Mouse (Mus musculus) G1E (cell line): ENCODE results near the gene Kcnt1. TPM values are rescaled to one million over a fixed set of nuclear protein-coding genes. Genes with fewer than 3 reads are reported as not detected.

Experiments
- ATAC-seq: 2 replicates; pipeline ENCODE4 v1.8.0; 2016; ENCODE audit warnings: mild to moderate bottlenecking; ENCODE audit not compliant: insufficient number of reproducible peaks, poor library complexity, low FRiP score, severe bottlenecking; ENCODE audit errors: extremely low read depth
- DNase-seq: peaks from one replicate; pipeline ENCODE4 v3.0.0; 2012; ENCODE audit warnings: low spot score
- H3K27me3 ChIP-seq: 2 replicates; pipeline ENCODE4 v1.6.1; 2012; ENCODE audit warnings: mild to moderate bottlenecking, low read length, inconsistent platforms; ENCODE audit not compliant: insufficient read depth
- H3K36me3 ChIP-seq: replicated peaks from 2 replicates; pipeline ENCODE3; 2012; ENCODE audit warnings: mild to moderate bottlenecking, inconsistent platforms
- H3K4me1 ChIP-seq: 2 replicates; pipeline ENCODE4 v1.6.1; 2012; ENCODE audit warnings: low read depth, low read length, inconsistent platforms, mixed read lengths; ENCODE audit not compliant: insufficient read depth
- H3K4me3 ChIP-seq: 2 replicates; pipeline ENCODE4 v1.5.1; 2012; ENCODE audit warnings: low read depth, mild to moderate bottlenecking, inconsistent platforms, low read length, moderate library complexity, mixed read lengths
- H3K9me3 ChIP-seq: replicated peaks from 2 replicates; pipeline ENCODE4 v1.6.1; 2012; ENCODE audit warnings: inconsistent platforms
- CTCF ChIP-seq: IDR thresholded peaks from 2 replicates; pipeline ENCODE4 v1.5.1; 2012; ENCODE audit warnings: low read depth, low read length, inconsistent platforms, mixed read lengths
- GATA1 ChIP-seq: IDR thresholded peaks from 2 replicates; pipeline ENCODE4 v1.6.1; 2012; ENCODE audit warnings: borderline replicate concordance, low read length, inconsistent platforms, mixed read lengths
- GATA2 ChIP-seq: IDR thresholded peaks from 2 replicates; pipeline ENCODE4 v1.6.1; 2012; ENCODE audit warnings: low read depth, low read length, inconsistent platforms, borderline replicate concordance
- POLR2AphosphoS5 ChIP-seq: IDR thresholded peaks from 2 replicates; pipeline ENCODE4 v1.6.1; 2012; ENCODE audit warnings: low read depth, low read length, inconsistent platforms; ENCODE audit not compliant: insufficient replicate concordance
- TAL1 ChIP-seq: conservative IDR thresholded peaks from 2 replicates; pipeline ENCODE4 v1.6.1; 2012; ENCODE audit warnings: low read depth, low read length, inconsistent platforms, mixed read lengths
- polyA plus RNA-seq: library from polyadenylated mRNA; stranded (reverse); fragments of >175 nt; gene quantifications from 2 replicates; pipeline ENCODE4 v1.2.3, GENCODE M21; 2012
- total RNA-seq, 2 experiments: library from RNA; stranded (forward) in 1 of 2; stranded (reverse) in 1 of 2; fragments of 200-1000 nt in 1 of 2; fragments of >200 nt in 1 of 2; fragmentation: Nextera tagmentation in 1 of 2; gene quantifications; 2 replicates each; pipeline ENCODE4 v1.2.3; 2014 to 2017

The Kcnt1 gene
- total and polyA plus RNA-seq, 3 experiments = 0.22 TPM; not detected in 2

DNA sequence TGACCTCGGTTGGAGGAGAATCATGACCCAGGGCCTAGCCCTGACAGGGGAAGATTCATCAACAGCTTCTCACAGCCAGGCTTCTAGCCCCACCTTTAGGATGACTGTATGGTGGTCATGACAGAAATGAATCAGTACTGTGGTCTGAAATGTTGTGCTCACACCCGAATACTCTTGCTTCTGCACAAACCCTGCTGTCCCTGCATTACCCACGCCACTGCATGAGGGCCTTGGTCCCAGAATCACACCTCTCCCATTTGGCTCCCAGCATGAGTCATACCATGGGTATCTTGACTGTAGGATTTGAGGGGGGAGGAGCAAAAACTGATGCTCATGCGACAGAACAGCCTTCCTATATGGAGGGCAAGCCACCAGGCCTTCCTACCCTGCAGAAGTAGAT, 50.7 kb downstream of the Kcnt1 start:
- Histone ChIP-seq H3K4me3 (no peak overlapping the region), H3K36me3 (no peaks in the 10 kb centered on the region), H3K4me1 (0 out of 2 replicates have a peak, but pooled peaks cover 3% of the 10 kb centered on the region), H3K27me3 (peaks cover 39% of the 10 kb centered on the region), H3K9me3 (no peaks in the 10 kb centered on the region)
- no peak for DNase-seq
- no peak for TF ChIP-seq POLR2AphosphoS5
- TF ChIP-seq CTCF = no peak
- no peak for TF ChIP-seq GATA2
- no peak for TF ChIP-seq TAL1
- no peak for TF ChIP-seq GATA1
- ATAC-seq = no peak

DNA sequence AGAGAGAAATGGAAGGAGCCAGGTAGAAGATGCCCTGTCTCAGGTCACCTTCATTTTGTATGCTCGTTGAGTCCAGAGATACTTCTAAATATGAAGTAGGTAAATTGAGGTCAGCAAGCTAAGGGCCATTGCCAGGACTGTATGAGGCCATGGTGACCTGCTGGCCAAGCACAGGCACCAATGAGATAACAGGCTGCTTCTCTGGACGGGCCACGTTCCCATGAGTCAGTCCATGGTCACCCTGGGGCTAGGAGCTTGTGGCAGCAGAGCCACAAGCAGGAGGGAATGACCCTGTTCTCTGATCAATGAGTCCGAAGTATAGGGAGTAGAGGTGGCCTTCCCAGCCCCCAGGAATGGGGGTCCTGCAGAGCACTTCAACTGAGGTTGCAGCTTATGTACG, 51.3 kb downstream of the Kcnt1 start:
- Histone ChIP-seq H3K9me3 (no peaks in the 10 kb centered on the region), H3K27me3 (peaks cover 37% of the 10 kb centered on the region), H3K36me3 (no peaks in the 10 kb centered on the region), H3K4me3 (no peak overlapping the region), H3K4me1 (0 out of 2 replicates have a peak, but pooled peaks cover 3% of the 10 kb centered on the region)
- no peak for ATAC-seq
- no peak for DNase-seq
- TF ChIP-seq GATA1 = no peak
- TF ChIP-seq CTCF = no peak

DNA sequence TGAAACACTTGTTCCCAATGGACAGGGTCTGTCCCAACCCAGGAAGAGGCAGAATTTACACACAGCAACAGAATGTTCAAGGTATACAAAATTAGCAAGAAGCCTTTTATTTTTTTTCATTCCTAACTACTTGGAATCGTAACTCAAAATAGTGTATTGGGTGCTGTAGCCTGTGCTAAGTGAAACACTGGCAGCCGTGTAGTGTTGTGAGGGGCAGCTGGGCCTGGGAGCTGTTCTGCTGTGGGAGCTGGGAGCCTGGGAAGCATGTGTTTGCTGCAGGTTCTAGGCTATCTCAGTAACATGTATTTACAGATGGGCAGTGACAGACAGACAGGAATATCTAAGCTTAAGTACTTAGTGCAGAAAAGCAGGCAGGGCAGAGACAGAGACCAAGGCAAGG, 54.9 kb downstream of the Kcnt1 start:
- no peak for DNase-seq
- ATAC-seq = no peak
- Histone ChIP-seq H3K27me3 (peaks cover 22% of the 10 kb centered on the region), H3K4me1 (peaks cover 3% of the 10 kb centered on the region; the same call in 1 of the 2 replicates), H3K9me3 (no peaks in the 10 kb centered on the region), H3K36me3 (peaks cover 2% of the 10 kb centered on the region), H3K4me3 (no peak overlapping the region)
- no peak for TF ChIP-seq TAL1
- no peak for TF ChIP-seq GATA1
- no peak for TF ChIP-seq CTCF
- TF ChIP-seq GATA2 = no peak
- no peak for TF ChIP-seq POLR2AphosphoS5

DNA sequence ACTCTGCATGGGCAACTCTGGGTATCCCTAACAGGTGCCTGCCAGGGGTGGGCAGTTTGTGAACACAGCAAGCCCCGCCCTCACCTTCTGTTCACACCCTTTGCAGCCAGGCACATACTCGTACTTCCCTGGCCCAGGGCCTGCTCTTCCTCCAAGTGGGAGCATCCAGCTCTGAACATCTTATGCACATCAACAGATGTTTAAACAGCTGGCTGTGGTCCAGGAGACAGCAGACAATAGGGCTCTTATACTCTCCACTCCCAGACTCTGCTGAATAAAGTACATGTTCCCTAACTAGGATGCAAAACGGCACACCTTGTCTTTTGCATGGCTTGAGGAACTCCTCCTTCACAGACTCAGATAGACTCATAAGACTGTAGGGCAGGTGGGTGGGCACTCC, 56.4 kb downstream of the Kcnt1 start:
- peaks cover 3% of the 10 kb centered on the region; the same call in 1 of the 2 replicates for H3K4me1 ChIP-seq
- no peak for DNase-seq
- no peaks in the 10 kb centered on the region for H3K9me3 ChIP-seq
- H3K27me3 ChIP-seq = peaks cover 16% of the 10 kb centered on the region
- TF ChIP-seq CTCF (no peak), TAL1 (no peak), POLR2AphosphoS5 (no peak), GATA2 (no peak), GATA1 (no peak)
- no peak overlapping the region for H3K4me3 ChIP-seq
- H3K36me3 ChIP-seq = peaks cover 14% of the 10 kb centered on the region
- no peak for ATAC-seq

DNA sequence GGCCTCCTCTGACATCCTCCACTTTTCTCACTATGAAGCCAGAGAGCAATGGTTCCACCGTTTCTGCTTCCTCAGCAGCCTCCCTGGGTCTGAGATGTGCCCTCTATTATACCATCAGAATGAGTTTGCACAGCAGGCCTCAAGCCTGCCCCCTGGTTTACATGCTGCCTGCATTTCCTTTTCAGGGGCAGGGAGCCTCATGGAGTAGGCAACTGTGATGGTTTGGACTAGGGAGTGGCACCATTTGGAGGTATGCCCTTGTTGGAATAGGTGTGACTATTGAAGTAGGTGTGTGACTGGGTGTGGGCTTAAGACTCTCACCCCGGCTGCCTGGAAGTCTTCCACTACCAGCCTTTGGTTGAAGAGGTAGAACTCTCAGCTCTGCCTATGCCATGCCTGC, 60.3 kb downstream of the Kcnt1 start:
- DNase-seq = no peak
- Histone ChIP-seq H3K4me3 (no peak overlapping the region), H3K4me1 (no peaks in the 10 kb centered on the region; the same call in 1 of the 2 replicates), H3K9me3 (no peaks in the 10 kb centered on the region), H3K27me3 (no peaks in the 10 kb centered on the region), H3K36me3 (peaks cover 51% of the 10 kb centered on the region)
- no peak for TF ChIP-seq GATA1
- no peak for TF ChIP-seq POLR2AphosphoS5
- no peak for TF ChIP-seq CTCF
- TF ChIP-seq GATA2 = no peak
- TF ChIP-seq TAL1 = no peak
- ATAC-seq = no peak

DNA sequence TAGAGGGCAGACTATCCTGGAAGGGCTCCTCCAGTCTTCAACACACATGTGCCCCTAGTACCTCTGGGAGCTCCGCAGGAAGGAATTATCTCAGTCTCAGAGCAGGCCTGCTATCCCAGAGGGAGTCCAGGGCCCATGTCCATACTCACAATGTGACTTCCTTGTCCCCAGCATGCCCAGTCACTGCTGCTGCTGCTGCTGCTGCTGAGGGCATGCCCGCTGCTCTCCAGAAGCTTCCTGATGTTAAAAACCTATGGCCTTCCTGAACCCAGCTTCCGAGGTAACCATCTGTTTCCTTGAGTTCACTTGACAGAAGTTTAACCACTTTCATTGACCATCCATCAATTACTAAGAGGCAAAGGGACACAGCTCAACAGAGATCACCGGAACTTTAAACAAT, 61.4 kb downstream of the Kcnt1 start:
- Histone ChIP-seq H3K9me3 (no peaks in the 10 kb centered on the region), H3K36me3 (peaks cover 58% of the 10 kb centered on the region), H3K4me3 (no peak overlapping the region), H3K4me1 (no peaks in the 10 kb centered on the region; the same call in 1 of the 2 replicates), H3K27me3 (no peaks in the 10 kb centered on the region)
- no peak for TF ChIP-seq GATA1
- DNase-seq = no peak
- no peak for ATAC-seq

DNA sequence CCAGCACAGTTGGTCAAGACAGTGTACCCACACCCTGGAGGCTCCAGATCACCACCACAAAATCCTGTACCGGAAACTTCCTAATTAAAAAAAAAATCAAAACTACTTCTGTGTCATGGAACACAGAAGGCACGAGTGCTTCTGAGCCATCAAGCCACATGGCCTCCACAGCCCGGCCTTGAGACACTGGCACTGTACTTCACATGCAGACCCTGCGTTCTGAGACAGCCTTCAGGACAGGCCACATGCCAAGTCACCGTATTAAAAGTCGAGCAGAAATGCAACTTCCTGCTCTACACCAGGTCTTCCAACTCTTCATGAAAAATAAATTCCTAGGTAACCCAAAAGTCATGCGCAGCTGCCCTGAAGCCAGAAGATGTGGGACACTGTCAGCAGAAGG, 64.3 kb downstream of the Kcnt1 start:
- ATAC-seq (no peak), DNase-seq (no peak)
- no peak overlapping the region for H3K4me3 ChIP-seq
- H3K4me1 ChIP-seq = no peaks in the 10 kb centered on the region
- H3K9me3 ChIP-seq = no peaks in the 10 kb centered on the region
- TF ChIP-seq POLR2AphosphoS5 (no peak), TAL1 (no peak), CTCF (no peak), GATA1 (no peak), GATA2 (no peak)
- peaks cover 84% of the 10 kb centered on the region for H3K36me3 ChIP-seq
- H3K27me3 ChIP-seq = no peaks in the 10 kb centered on the region
